Mouse (Mus musculus) adrenal gland, adult 18-20 months (tissue): Measurements from ENCODE around the gene Fam217a. TPM values are rescaled to one million over a fixed set of nuclear protein-coding genes. Genes with fewer than 3 reads are reported as not detected.
A peak's percentile ranks its signal among the peaks of the same experiment; 100 is the strongest.
"Not testable (repeated sequence)": the region's sequence is repeated elsewhere in the genome, so short reads cannot be mapped to it uniquely, and the experiment has no call there.

Experiments used
- DNase-seq, 2 experiments: peaks; one replicate each; pipeline ENCODE4 v3.0.0; 2021 to 2022; ENCODE audit warnings: low spot score in 2 of 2
- long read RNA-seq, 2 experiments: library from polyadenylated mRNA; stranded (forward); transcript quantifications; one replicate each; pipeline ENCODE4 v2.0.0; 2021
- total RNA-seq, 2 experiments: library from RNA; stranded (reverse); gene quantifications; 1 replicate in 1 of 2; 2 replicates in 1 of 2; pipeline ENCODE4 v1.2.3; 2021

Fam217a gene
- total RNA-seq = 1 to 10 TPM; 1.8 to 2.6 TPM
- long read RNA-seq, experiment 1, partial matches to known transcripts = 0 of 1 reads
- long read RNA-seq, experiment 1, other reads (novel, unspliced or antisense) = 1 of 1 reads
- long read RNA-seq, experiment 2 = 0 reads

GRCm38 (mm10) chr13:34924210-34924609 lies at the start of gene Fam217a, which contains the start of gene 4933417A18Rik:
TSS of gene Fam217a (minus strand) at chr13:34924310.
TSS of gene 4933417A18Rik (plus strand) at chr13:34924409.
- no peak for DNase-seq

GRCm38 (mm10) chr13:34973770-34974169 lies 49.7 kb upstream of the Fam217a start:
- DNase-seq = no peak

GRCm38 (mm10) chr13:34973149-34973548 lies 49.0 kb upstream of the Fam217a start:
- DNase-seq = no peak

GRCm38 (mm10) chr13:34972456-34972855 lies 48.3 kb upstream of the Fam217a start:
- not testable (repeated sequence) for DNase-seq

GRCm38 (mm10) chr13:34965647-34966046 lies 41.5 kb upstream of the Fam217a start:
- not testable (repeated sequence) for DNase-seq

- no peak for DNase-seq
Observed at GRCm38 (mm10) chr13:34964866-34965265, 40.8 kb upstream of the Fam217a start.

GRCm38 (mm10) chr13:34964419-34964818 lies 40.3 kb upstream of the Fam217a start:
- DNase-seq = no peak

- DNase-seq = peak; percentile 10 to 32
Observed at GRCm38 (mm10) chr13:34963511-34964397, 39.6 kb upstream of the Fam217a start, which contains the start of gene Eci3. TSS of gene Eci3 (minus strand) at chr13:34963810.

GRCm38 (mm10) chr13:34960996-34961770 lies 37.1 kb upstream of the Fam217a start:
- no peak for DNase-seq

- DNase-seq = not testable (repeated sequence)
Observed at GRCm38 (mm10) chr13:34958158-34958557, 34.0 kb upstream of the Fam217a start.

- DNase-seq = no peak
Observed at GRCm38 (mm10) chr13:34956901-34957300, 32.8 kb upstream of the Fam217a start.

GRCm38 (mm10) chr13:34951437-34951836 lies 27.3 kb upstream of the Fam217a start:
- DNase-seq = not testable (repeated sequence)

- no peak for DNase-seq
Observed at GRCm38 (mm10) chr13:34942370-34942769, 18.3 kb upstream of the Fam217a start.

- DNase-seq = no peak
Observed at GRCm38 (mm10) chr13:34934931-34935644, 11.0 kb upstream of the Fam217a start.

GRCm38 (mm10) chr13:34916520-34917167 lies 7.5 kb downstream of the Fam217a start:
- no peak for DNase-seq

GRCm38 (mm10) chr13:34914614-34915013 lies 9.5 kb downstream of the Fam217a start:
- DNase-seq = no peak

- DNase-seq = no peak
Observed at GRCm38 (mm10) chr13:34892871-34893270, 31.2 kb downstream of the Fam217a start.

- DNase-seq = no peak
Observed at GRCm38 (mm10) chr13:34876481-34876880, 47.6 kb downstream of the Fam217a start.

- peak; percentile 64 to 70 for DNase-seq
Observed at GRCm38 (mm10) chr13:34875741-34876445, 48.2 kb downstream of the Fam217a start.
